Mouse (Mus musculus) brain, adult 2 months (tissue): Measurements from ENCODE around the gene Auts2.

Experiments
- DNase-seq: peaks from one replicate; pipeline ENCODE4 v3.0.0; 2011; ENCODE audit warnings: low read depth, low spot score

Gene Auts2

GRCm38 (mm10) chr5:131680127-131680845 lies 862.9 kb downstream of the Auts2 start:
- DNase-seq, result peak; percentile 77

- DNase-seq, result no peak
Observed at GRCm38 (mm10) chr5:131679523-131679922, 863.6 kb downstream of the Auts2 start.

- peak; percentile 87 for DNase-seq
Observed at GRCm38 (mm10) chr5:131677518-131677917, 865.6 kb downstream of the Auts2 start.

- DNase-seq, result no peak
Observed at GRCm38 (mm10) chr5:131673696-131674095, 869.4 kb downstream of the Auts2 start.

GRCm38 (mm10) chr5:131665068-131665467 lies 878.1 kb downstream of the Auts2 start:
- DNase-seq, result peak; percentile 27

- DNase-seq, result no peak
Observed at GRCm38 (mm10) chr5:131664657-131665056, 878.5 kb downstream of the Auts2 start.

GRCm38 (mm10) chr5:131662657-131663056 lies 880.5 kb downstream of the Auts2 start:
- DNase-seq, result peak; percentile 65

GRCm38 (mm10) chr5:131658822-131659515 lies 884.2 kb downstream of the Auts2 start:
- DNase-seq, result no peak

- DNase-seq, result no peak
Observed at GRCm38 (mm10) chr5:131654206-131654605, 888.9 kb downstream of the Auts2 start.

GRCm38 (mm10) chr5:131650381-131650891 lies 892.7 kb downstream of the Auts2 start:
- DNase-seq, result peak; percentile 61

GRCm38 (mm10) chr5:131647683-131648119 lies 895.4 kb downstream of the Auts2 start:
- DNase-seq, result peak; percentile 56

GRCm38 (mm10) chr5:131647104-131647682 lies 896.0 kb downstream of the Auts2 start:
- DNase-seq, result no peak

- no peak for DNase-seq
Observed at GRCm38 (mm10) chr5:131646192-131646775, 896.9 kb downstream of the Auts2 start.

- peak; percentile 29 for DNase-seq
Observed at GRCm38 (mm10) chr5:131645341-131646191, 897.6 kb downstream of the Auts2 start.

GRCm38 (mm10) chr5:131644331-131644730 lies 898.8 kb downstream of the Auts2 start:
- DNase-seq, result no peak

- DNase-seq, result peak; percentile 81
Observed at GRCm38 (mm10) chr5:131643176-131644174, 899.7 kb downstream of the Auts2 start.

- peak; percentile 25 for DNase-seq
Observed at GRCm38 (mm10) chr5:131642752-131643151, 900.4 kb downstream of the Auts2 start.

GRCm38 (mm10) chr5:131636431-131636830 lies 906.7 kb downstream of the Auts2 start:
- DNase-seq, result no peak

GRCm38 (mm10) chr5:131634731-131635130 lies 908.4 kb downstream of the Auts2 start:
- DNase-seq, result no peak

GRCm38 (mm10) chr5:131631998-131632379 lies 911.2 kb downstream of the Auts2 start:
- no peak for DNase-seq
